Mouse (Mus musculus): Measurements from ENCODE around the gene Cd180. TPM values are rescaled to one million over a fixed set of nuclear protein-coding genes. Genes with fewer than 3 reads are reported as not detected.
"Not testable (repeated sequence)": the region's sequence is repeated elsewhere in the genome, so short reads cannot be mapped to it uniquely, and the experiment has no call there.

Gene Cd180
- total RNA-seq, 2 experiments from 2014 or later = 0.87 to 0.98 TPM

GRCm38 (mm10) chr13:102674083-102674482, 19.3 kb upstream of the Cd180 start:
- intact Hi-C loops (cut with DNase I) = no loop called here
- DNase-seq = no peak

DNA sequence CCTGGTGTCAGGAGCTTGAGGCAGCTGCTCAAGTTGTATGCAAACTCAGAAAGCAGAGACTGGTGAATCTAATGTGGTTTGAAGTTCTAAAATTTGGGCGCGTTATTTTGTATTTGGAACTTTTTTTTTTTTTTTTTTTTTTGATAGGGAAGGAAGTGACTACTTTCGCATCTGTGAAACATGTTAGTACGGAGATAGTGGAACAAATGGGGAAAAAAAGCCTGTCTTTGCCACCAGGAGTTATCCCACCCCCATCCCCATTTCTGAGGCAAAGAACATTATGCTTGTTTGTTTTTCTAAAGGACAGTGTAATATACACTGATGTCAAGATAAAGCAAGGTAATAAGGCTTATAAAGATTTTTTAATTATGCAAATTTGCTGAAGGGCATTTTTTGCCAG, 15.8 kb upstream of the Cd180 start:
- intact Hi-C loops (cut with DNase I) = loop anchor here (1.0 kb wide), 2 partner anchors 68 to 444 kb away; no protein-coding TSS in a partner anchor

GRCm38 (mm10) chr13:102678482-102678881, 14.9 kb upstream of the Cd180 start:
- intact Hi-C loops (cut with DNase I) = loop anchor here (1.0 kb wide), 2 partner anchors 67 to 443 kb away; no protein-coding TSS in a partner anchor
- DNase-seq = peak; percentile 82 to 88

More for the DNA sequence above, 15.8 kb upstream of the Cd180 start:
- not testable (repeated sequence) for DNase-seq

DNA sequence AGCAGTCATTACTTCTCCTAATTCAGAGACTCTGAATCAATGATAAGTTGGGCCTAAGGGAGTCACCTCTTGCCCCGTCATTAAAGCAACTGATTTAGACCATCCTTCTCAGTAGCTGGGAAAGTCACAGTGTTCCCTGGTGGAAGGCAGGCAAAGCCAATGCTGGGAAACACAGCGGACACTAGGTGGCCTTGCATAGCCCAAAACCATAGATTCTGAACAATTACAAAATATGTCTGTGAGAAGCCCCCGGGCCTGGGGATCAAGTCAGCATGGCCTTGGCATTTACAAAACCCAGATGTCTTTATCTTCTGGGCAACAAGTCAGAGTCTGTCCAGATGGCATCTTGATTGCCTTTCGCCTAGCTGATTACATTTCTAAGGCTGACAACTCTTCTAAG, 8.5 kb upstream of the Cd180 start:
- intact Hi-C loops (cut with DNase I) = loop anchor here (10.0 kb wide), 1 partner anchor 960 kb away; no protein-coding TSS in a partner anchor
- DNase-seq = no peak

DNA sequence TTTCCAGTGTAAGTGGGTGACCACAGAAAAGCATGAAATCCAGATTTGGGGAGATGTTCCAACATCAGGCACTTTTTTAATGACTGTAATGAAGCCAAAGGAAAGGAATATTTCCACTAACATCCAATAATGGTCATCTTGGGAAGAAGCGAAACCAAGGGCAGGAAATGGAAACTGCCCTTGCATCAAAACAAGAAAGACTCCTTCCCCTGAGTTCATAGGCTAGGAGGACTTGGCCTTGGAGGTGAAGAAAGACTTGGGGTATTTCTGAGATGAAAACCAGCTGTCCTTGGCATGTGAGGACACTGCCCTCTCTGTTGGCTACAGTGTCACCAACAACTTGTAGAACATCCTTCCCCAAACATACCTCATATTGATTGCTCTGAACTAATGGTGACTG, 5.2 kb upstream of the Cd180 start:
- intact Hi-C loops (cut with DNase I) = loop anchor here (10.0 kb wide), 1 partner anchor 957 kb away; no protein-coding TSS in a partner anchor
- DNase-seq = no peak

GRCm38 (mm10) chr13:102689201-102690090, 3.9 kb upstream of the Cd180 start:
- DNase-seq = no peak
- intact Hi-C loops (cut with DNase I) = loop anchor here (10.0 kb wide), 1 partner anchor 955 kb away; no protein-coding TSS in a partner anchor

GRCm38 (mm10) chr13:102690184-102690583, 3.2 kb upstream of the Cd180 start:
- intact Hi-C loops (cut with DNase I) = no loop called here
- no peak for DNase-seq

GRCm38 (mm10) chr13:102691408-102692150, 1.8 kb upstream of the Cd180 start:
- DNase-seq = no peak
- intact Hi-C loops (cut with DNase I) = no loop called here

GRCm38 (mm10) chr13:102694154-102694553, 796 bp downstream of the Cd180 start:
- intact Hi-C loops (cut with DNase I) = no loop called here
- DNase-seq = no peak

DNA sequence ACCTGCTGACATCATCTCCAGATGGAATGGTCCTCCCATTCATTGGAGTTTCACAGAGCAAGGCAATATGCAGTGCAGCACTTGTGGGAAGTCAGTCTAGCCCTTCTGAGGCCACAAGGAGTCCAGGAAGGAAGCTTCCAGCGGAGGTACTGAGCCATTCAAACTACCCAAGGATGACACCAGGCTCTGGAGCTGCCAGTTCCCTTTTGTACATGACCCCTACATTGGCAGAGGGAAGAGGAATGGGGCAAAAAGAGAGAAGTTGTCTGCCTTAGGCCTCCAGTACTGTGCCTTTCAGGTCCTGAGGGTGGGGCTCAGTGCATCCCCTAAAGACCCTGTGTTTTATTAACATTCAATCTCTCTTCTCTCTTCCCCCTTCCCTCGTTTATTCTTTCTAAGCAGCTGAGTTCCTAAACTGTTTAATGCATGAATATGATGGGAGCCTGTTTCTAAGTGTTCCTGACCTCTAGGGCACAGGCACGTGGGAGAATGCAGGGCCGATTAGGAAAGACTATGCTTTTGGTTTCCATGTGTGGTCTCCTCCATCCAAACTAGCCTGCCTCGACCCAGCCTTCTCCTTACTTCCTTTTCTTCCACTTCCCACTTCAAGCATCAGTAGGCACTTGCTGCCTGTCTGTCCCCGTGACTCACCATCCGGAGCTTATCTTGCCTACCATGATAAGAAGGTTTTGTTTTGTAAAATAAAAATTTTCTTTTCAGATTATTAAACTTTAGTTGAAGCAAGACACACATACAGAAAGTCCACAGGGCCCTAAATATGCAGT, 2.0 kb downstream of the Cd180 start:
- intact Hi-C loops (cut with DNase I) = no loop called here
- DNase-seq = no peak

- DNase-seq = no peak
- intact Hi-C loops (cut with DNase I) = no loop called here
Measured at GRCm38 (mm10) chr13:102698335-102698734, 5.0 kb downstream of the Cd180 start.

DNA sequence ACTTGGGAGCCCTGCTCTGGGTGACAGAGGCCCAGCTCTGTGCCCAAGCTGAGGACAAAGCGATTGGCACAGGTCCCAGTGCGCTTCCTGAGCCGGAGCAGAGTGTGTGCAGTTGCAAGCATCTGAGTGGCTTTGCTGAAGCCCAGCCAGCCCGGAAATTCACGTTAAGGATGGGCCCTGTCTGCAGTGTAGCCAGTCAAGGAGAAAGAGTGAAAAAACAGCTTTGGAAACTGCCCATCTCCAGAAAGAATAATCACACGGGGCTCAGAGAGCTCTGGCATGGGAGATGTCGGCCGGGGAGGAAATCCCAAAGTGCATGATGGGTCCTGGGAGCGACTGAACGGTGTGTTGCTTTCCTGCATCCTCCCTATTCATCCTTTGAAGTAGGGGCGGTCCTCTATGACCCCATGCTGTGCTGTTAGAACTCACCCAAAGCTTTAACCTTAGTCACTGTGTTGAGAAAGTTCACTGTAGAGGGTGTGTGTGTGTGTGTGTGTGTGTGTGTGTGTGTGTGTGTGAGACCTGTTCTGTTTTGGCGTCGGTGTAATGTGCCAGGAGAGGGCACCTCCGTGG, 5.5 kb downstream of the Cd180 start:
- DNase-seq = peak; percentile 69 to 78
- intact Hi-C loops (cut with DNase I) = no loop called here

GRCm38 (mm10) chr13:102700176-102700575, 6.8 kb downstream of the Cd180 start:
- intact Hi-C loops (cut with DNase I) = no loop called here
- DNase-seq = no peak

GRCm38 (mm10) chr13:102700744-102701143, 7.4 kb downstream of the Cd180 start:
- DNase-seq = no peak
- intact Hi-C loops (cut with DNase I) = no loop called here

DNA sequence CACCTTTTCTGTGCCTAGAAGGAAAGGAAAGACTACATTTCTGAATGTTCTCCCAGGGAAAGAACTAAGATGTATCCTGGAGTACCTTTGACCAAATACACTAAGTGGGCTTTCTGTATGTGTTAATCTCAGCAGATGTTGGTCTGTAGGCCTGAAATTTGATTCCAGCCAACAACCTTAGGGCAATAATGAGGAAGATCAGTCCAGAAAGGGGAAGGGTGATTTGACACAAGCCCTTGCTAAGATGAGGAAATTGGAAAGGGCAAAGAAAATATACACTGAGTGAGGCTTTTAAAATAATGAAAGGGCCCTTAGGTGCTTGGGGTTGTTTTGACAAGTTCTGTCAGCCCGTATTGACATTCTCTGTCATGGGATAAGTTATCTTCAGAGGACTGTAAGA, 23.6 kb downstream of the Cd180 start:
- intact Hi-C loops (cut with DNase I) = no loop called here
- DNase-seq = no peak

DNA sequence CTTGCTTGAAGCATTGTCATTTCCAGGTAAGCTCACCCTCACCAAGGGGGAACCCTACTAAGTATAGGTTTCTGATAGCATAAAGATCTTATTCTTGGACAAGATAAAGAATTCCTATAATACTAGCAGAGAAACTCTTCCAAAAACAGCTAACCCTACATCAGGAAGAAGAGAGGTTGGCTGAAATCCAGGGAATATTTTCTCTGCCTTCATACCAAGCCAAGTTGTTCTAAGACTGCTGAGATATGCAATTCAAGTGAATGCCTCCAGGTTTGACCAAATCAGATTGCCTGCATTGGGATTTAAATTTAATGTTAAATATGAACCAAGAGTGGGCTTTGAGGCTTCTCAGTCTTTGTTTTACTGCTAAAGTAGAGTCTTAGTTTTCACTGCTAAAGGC, 32.1 kb downstream of the Cd180 start:
- intact Hi-C loops (cut with DNase I) = no loop called here
- DNase-seq = no peak

GRCm38 (mm10) chr13:102725906-102726305, 32.5 kb downstream of the Cd180 start:
- intact Hi-C loops (cut with DNase I) = no loop called here
- no peak for DNase-seq

- no peak for DNase-seq
- intact Hi-C loops (cut with DNase I) = no loop called here
Measured at GRCm38 (mm10) chr13:102726876-102727275, 33.5 kb downstream of the Cd180 start.

DNA sequence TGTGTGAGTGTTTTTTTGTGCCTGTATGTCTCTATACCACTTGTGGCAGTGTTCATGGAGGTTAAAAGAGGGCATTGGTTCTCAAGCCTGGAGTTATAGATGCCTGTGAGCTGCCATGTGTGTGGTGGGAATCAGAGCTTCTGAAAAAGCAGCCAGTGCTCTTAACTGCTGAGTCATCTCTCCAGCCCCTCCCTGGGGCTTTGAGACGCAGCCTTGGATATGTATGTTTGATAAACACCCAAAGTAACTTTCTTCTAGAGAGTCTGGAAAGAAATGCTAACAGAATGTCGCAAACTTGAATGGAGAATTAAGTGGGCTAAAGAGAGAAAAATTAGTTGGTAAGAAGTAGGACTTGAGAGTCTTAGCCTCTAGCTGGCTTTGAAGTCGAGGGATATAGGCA, 34.7 kb downstream of the Cd180 start:
- intact Hi-C loops (cut with DNase I) = no loop called here
- no peak for DNase-seq

DNA sequence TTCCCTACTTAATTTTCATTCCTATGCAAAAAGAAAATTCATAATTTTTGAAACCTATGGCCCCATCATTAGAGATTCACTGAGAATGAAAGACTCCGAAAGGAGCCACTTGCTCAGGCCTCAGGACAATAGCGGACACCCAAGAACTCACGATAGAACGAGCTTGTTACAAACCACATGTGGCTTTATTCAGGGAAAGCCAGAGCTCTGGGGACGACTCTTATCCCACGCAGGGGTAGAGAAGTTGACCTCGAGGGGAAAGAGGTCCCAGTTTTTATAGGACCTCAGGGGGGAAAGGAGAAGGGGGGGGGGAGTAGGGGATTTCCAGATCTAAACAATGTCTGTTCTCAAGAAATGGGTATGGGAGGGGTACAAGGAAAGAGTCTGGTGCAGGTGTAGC, 35.6 kb downstream of the Cd180 start:
- DNase-seq; intact Hi-C loops (cut with DNase I): not testable (repeated sequence)
